Mouse (Mus musculus) small intestine, adult 2 months (tissue): ENCODE measurements at regions not wholly inside any gene's neighbourhood (a gene's known extent, or its start where the extent isn't known, plus 50 kb on each side); places are given as distances from the start of the nearest gene placed in this dataset.

ENCODE experiments used
- H3K27ac ChIP-seq: fragments of 200-500 bp; 2 replicates; pipeline ENCODE4 v1.5.1; 2012; ENCODE audit warnings: low read depth, low read length, control low read depth, inconsistent platforms; ENCODE audit not compliant: insufficient read depth
- H3K27me3 ChIP-seq: fragments of 200-500 bp; 2 replicates; pipeline ENCODE4 v1.6.1; 2012; ENCODE audit warnings: mild to moderate bottlenecking, moderate library complexity, low read length, inconsistent platforms; ENCODE audit not compliant: control insufficient read depth, insufficient read depth
- H3K36me3 ChIP-seq: fragments of 200-500 bp; 2 replicates; pipeline ENCODE4 v1.6.1; 2012; ENCODE audit warnings: mild to moderate bottlenecking, low read length, control low read depth, inconsistent platforms; ENCODE audit not compliant: control insufficient read depth, insufficient read depth
- H3K4me1 ChIP-seq: fragments of 200-500 bp; 2 replicates; pipeline ENCODE4 v1.6.1; 2012; ENCODE audit warnings: low read length, inconsistent platforms, mixed read lengths; ENCODE audit not compliant: control insufficient read depth, insufficient read depth, insufficient read length
- H3K4me3 ChIP-seq: fragments of 200-500 bp; 2 replicates; pipeline ENCODE4 v1.5.1; 2012; ENCODE audit warnings: low read depth, mild to moderate bottlenecking, control low read depth, inconsistent platforms, low read length, moderate library complexity
- CTCF ChIP-seq: fragments of 200-500 bp; IDR thresholded peaks from 2 replicates; pipeline ENCODE4 v1.5.1; 2012; ENCODE audit warnings: low read depth, mild to moderate bottlenecking, control low read depth, inconsistent platforms, low read length, moderate library complexity, mixed read lengths; ENCODE audit not compliant: insufficient replicate concordance, insufficient read length; ENCODE audit errors: extremely low read depth
- POLR2A ChIP-seq: fragments of 200-500 bp; IDR thresholded peaks from 2 replicates; pipeline ENCODE4 v1.6.1; 2012; ENCODE audit warnings: low read depth, mild to moderate bottlenecking, control low read depth, inconsistent platforms, low read length, moderate library complexity
- WGBS: fragments of 180-500 bp; shearing (Covaris S2); methylation state at CpG from one replicate; pipeline ENCODE4 v1.1.7; 2018; 5-methylcytosine and 5-hydroxymethylcytosine counted together

DNA sequence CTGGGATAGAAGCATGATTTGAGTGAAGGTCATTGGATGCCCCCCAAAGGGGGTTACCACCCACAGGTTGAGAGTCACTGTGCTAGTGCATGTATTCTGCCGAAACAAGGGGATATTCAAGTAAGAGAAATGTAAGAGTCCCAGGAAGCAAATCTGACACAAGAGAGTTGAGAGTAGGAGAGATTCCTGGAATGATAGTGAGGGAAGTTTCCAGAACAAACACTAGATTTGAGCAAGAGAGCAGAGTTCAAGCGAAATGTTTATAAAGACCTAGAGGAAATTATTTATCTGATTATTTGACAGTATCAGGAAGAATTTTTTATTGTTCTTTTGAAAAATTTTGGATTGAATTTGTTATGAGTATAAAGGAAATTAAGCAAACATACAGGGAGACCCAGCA is 189.0 kb upstream of the Sash1 start:
- Histone ChIP-seq H3K4me1 (no peaks in the 10 kb centered on the region), H3K27me3 (no peaks in the 10 kb centered on the region), H3K27ac (no peak overlapping the region), H3K4me3 (no peak overlapping the region), H3K36me3 (no peaks in the 10 kb centered on the region)
- 74% methylated on average over 2 of the region's 2 CpGs for WGBS
- no peak for TF ChIP-seq POLR2A
- no peak for TF ChIP-seq CTCF

DNA sequence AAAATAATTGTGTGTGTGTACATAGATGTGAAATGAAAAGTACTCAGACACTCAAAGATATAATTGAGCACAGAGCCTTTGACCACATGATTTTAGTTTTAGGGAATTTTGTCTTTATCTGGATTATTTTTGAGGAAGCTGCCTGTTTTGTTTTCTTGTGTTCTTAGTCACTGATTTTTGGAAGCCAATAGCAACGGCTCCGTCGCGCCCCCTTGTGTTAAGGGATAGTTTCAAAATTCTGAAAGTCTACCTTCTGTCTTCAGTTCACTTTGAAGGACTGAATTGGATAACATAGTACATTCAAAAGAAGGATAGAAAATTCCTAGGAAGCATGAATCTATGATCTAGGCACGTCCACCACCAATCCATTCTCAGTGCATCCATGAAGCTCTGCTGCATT is 185.8 kb upstream of the Sash1 start:
- Histone ChIP-seq H3K4me3 (no peak overlapping the region), H3K36me3 (no peaks in the 10 kb centered on the region), H3K4me1 (no peaks in the 10 kb centered on the region), H3K27me3 (no peaks in the 10 kb centered on the region), H3K27ac (no peak overlapping the region)
- no peak for TF ChIP-seq CTCF
- no peak for TF ChIP-seq POLR2A
- 14% methylated on average over 5 of the region's 5 CpGs for WGBS

DNA sequence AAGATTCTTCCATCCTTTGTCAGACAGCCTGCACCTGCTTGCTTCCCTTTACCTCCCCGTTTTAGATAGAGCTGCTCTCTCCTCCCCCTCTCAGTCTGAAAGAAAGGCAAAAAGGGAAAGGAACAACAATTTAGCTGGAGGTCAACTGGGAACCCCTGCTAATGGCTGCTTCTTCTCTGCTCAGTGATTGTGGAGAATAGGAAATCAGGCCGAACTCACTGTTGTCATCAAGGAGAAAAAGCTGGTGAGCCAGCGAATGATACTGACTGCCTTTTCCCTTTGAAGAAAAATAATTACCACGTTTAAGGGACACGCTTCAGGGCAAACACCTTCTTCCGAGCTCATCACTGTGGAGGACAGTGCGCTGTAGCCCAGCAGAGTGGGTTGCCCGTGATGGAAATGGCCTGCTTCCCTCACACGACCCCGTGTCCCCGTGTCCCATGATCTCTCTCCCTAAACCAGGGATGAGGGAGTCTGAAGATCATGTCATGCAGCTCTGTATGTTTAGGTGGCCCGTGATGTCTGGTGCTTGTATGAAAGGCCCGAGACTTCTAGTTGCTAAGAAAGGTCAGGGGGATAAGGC is 183.8 kb upstream of the Sash1 start:
- no peaks in the 10 kb centered on the region for H3K36me3 ChIP-seq
- WGBS = 81% methylated on average over 13 of the region's 13 CpGs
- no peaks in the 10 kb centered on the region for H3K4me1 ChIP-seq
- H3K4me3 ChIP-seq = no peak overlapping the region
- H3K27ac ChIP-seq = no peak overlapping the region
- no peaks in the 10 kb centered on the region for H3K27me3 ChIP-seq
- TF ChIP-seq POLR2A (no peak), CTCF (no peak)

DNA sequence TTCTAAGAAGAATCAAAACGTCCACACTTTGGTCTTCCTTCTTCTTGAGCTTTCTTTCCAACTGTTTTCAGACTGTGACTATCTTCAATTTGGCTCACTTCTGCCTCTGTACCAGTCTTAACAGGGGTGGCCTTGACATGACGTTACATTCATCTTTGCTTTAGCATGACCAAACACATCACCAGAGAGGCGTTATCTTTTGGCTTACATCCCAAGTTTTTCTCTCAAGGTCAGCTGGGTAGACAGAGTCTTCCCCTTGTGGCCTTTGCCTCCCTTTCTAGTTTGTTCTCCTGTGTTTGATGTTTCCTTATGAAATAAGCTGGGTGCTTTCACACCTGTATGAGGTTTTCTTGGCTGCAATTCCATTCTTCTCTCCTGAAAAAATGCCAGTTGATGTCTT is 180.7 kb upstream of the Sash1 start:
- WGBS = 36% methylated on average over 3 of the region's 3 CpGs
- Histone ChIP-seq H3K4me3 (no peak overlapping the region), H3K4me1 (no peaks in the 10 kb centered on the region), H3K27ac (no peak overlapping the region), H3K36me3 (no peaks in the 10 kb centered on the region), H3K27me3 (no peaks in the 10 kb centered on the region)
- TF ChIP-seq CTCF (no peak), POLR2A (no peak)

DNA sequence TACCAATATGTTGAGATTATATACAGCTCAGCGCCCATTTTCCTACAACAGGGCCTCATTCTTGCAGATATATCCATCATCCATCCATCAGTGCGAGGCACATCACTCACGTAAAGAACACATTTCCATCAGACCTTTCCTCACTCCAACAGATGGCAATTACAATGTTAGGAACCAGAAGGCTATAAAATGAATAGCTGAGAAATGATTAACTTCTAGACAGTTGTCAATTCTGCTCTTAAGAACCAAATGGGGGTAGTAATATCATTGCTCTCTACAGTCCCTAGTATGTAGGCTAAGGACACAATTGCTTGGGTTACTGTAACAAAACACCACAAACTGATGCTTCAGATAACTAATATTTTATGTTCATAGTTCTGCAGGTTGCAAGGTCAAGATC is 176.1 kb upstream of the Sash1 start:
- no peak for TF ChIP-seq POLR2A
- TF ChIP-seq CTCF = no peak
- Histone ChIP-seq H3K36me3 (no peaks in the 10 kb centered on the region), H3K27ac (no peak overlapping the region), H3K27me3 (no peaks in the 10 kb centered on the region), H3K4me3 (no peak overlapping the region), H3K4me1 (no peaks in the 10 kb centered on the region)
- 34% methylated on average over 3 of the region's 3 CpGs for whole genome bisulfite sequencing

DNA sequence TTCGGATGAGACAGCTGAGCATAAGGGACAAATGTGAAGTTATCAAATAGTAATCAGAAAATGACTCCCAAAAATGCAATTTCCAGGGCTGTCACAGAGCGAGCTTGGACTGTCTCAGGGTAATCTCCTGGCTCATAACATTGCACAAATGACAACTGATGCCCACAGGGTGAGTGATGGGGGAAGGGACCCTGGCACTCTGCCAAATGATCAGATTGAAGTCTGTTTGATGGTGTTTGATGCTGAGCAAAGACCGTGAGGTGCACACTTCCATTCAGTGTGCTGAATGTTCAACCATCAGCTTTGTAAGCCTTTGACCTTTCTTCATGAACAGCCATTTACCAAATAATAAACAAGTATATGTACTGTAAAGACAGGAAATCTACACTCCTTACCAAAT is 169.4 kb upstream of the Sash1 start:
- TF ChIP-seq CTCF (no peak), POLR2A (no peak)
- 62% methylated on average over 3 of the region's 3 CpGs for WGBS

DNA sequence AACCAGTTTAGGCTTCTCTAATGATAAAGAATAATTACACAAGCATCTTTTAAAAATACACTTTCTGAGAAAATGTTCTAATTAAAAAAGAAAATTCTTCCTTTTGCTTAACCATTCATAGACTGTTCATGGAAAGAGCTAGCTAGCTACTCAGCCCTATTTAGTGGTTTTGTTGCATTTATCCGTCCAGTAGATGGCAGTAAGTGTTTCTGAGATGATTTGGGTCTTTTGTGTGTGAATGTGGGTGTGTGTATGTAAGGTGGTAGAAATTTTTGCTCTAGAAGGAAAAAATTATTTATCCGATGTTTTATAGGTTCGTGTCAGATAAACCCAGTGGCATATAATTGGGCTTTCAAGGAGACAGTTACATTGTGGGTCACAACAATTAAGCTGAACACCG is 167.5 kb upstream of the Sash1 start:
- Histone ChIP-seq H3K27me3 (no peaks in the 10 kb centered on the region), H3K4me3 (no peak overlapping the region), H3K4me1 (no peaks in the 10 kb centered on the region), H3K36me3 (no peaks in the 10 kb centered on the region), H3K27ac (no peak overlapping the region)
- no peak for TF ChIP-seq CTCF
- TF ChIP-seq POLR2A = no peak
- 44% methylated on average over 4 of the region's 4 CpGs for WGBS

More for the DNA sequence above, 169.4 kb upstream of the Sash1 start:
- H3K4me3 ChIP-seq = no peak overlapping the region
- no peaks in the 10 kb centered on the region for H3K4me1 ChIP-seq
- H3K27me3 ChIP-seq = no peaks in the 10 kb centered on the region
- H3K27ac ChIP-seq = no peak overlapping the region
- H3K36me3 ChIP-seq = no peaks in the 10 kb centered on the region

DNA sequence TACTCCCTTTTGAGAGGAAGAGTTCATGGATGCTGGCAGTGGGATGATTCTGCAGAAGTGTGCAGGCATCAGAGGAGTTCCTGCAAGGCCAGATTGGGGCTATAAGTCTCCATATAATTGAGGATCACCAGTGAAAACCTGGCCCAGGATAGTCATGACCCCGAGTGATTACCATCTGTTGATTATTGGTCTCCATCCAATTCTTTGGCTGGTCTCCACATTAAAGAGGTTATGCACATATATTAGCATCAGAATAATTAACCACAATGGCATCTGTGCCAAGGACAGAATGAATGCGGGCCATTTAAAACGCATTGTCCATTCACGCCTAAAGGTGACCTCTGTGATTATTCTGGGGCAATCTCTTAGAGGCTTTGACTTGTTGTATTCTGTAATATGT is 161.5 kb upstream of the Sash1 start:
- WGBS = 82% methylated on average over 4 of the region's 4 CpGs
- TF ChIP-seq CTCF = no peak
- TF ChIP-seq POLR2A = no peak

More for the DNA sequence above, 161.5 kb upstream of the Sash1 start:
- no peak overlapping the region for H3K4me3 ChIP-seq
- H3K27ac ChIP-seq = no peak overlapping the region
- no peaks in the 10 kb centered on the region for H3K27me3 ChIP-seq
- H3K4me1 ChIP-seq = no peaks in the 10 kb centered on the region
- H3K36me3 ChIP-seq = no peaks in the 10 kb centered on the region
